Mouse (Mus musculus): ENCODE measurements at regions not wholly inside any gene's neighbourhood (a gene's known extent, or its start where the extent isn't known, plus 50 kb on each side); places are given as distances from the start of the nearest gene placed in this dataset.

- Histone ChIP-seq H3K4me1 (replicated peaks; ENCODE audit: low read depth, low read length) (no peaks in the 10 kb centered on the region; the same call in 1 of the 2 replicates), H3K4me3 (replicated peaks; ENCODE audit: low read length) (no peak overlapping the region), H3K36me3 (ENCODE audit: insufficient read depth, low read length) (no peaks in the 10 kb centered on the region), H3K27me3 (ENCODE audit: insufficient read depth, low read length) (no peaks in the 10 kb centered on the region), H3K9me3 (ENCODE audit: low read length) (no peaks in the 10 kb centered on the region)
- TF ChIP-seq NANOG (IDR thresholded peaks at IDR 0.05; ENCODE audit: borderline replicate concordance, low read length) (no peak), CTCF (conservative IDR thresholded peaks at IDR 0.05; ENCODE audit: low read length) (no peak), POU5F1 (IDR thresholded peaks at IDR 0.05; ENCODE audit: borderline replicate concordance, low read length) (no peak)
These were observed 257.7 kb downstream of the Lmo4 start for GRCm38 (mm10) chr3:143947079-143947937.

- Histone ChIP-seq H3K4me1 (replicated peaks; ENCODE audit: low read depth, low read length) (no peaks in the 10 kb centered on the region), H3K9me3 (ENCODE audit: low read length) (no peaks in the 10 kb centered on the region), H3K4me3 (replicated peaks; ENCODE audit: low read length) (no peak overlapping the region), H3K27me3 (ENCODE audit: insufficient read depth, low read length) (no peaks in the 10 kb centered on the region), H3K36me3 (ENCODE audit: insufficient read depth, low read length) (no peaks in the 10 kb centered on the region)
- no peak for TF ChIP-seq POU5F1 (IDR thresholded peaks at IDR 0.05; ENCODE audit: borderline replicate concordance, low read length)
- TF ChIP-seq NANOG (IDR thresholded peaks at IDR 0.05; ENCODE audit: borderline replicate concordance, low read length) = no peak
- TF ChIP-seq CTCF (conservative IDR thresholded peaks at IDR 0.05; ENCODE audit: low read length) = no peak
These were observed 265.8 kb downstream of the Lmo4 start for GRCm38 (mm10) chr3:143939068-143939709.

GRCm38 (mm10) chr3:143925322-143925721 lies 279.7 kb downstream of the Lmo4 start:
- no peaks in the 10 kb centered on the region for H3K9me3 ChIP-seq (ENCODE audit: low read length)
- H3K4me3 ChIP-seq (replicated peaks; ENCODE audit: low read length) = no peak overlapping the region
- no peaks in the 10 kb centered on the region for H3K4me1 ChIP-seq (replicated peaks; ENCODE audit: low read depth, low read length)
- H3K36me3 ChIP-seq (ENCODE audit: insufficient read depth, low read length) = no peaks in the 10 kb centered on the region
- no peaks in the 10 kb centered on the region for H3K27me3 ChIP-seq (ENCODE audit: insufficient read depth, low read length)
- TF ChIP-seq POU5F1 (IDR thresholded peaks at IDR 0.05; ENCODE audit: borderline replicate concordance, low read length) (no peak), NANOG (IDR thresholded peaks at IDR 0.05; ENCODE audit: borderline replicate concordance, low read length) (no peak), CTCF (conservative IDR thresholded peaks at IDR 0.05; ENCODE audit: low read length) (peak; percentile 56)

GRCm38 (mm10) chr3:143919744-143920143 lies 285.3 kb downstream of the Lmo4 start:
- Histone ChIP-seq H3K27me3 (ENCODE audit: insufficient read depth, low read length) (no peaks in the 10 kb centered on the region), H3K9me3 (ENCODE audit: low read length) (no peaks in the 10 kb centered on the region), H3K4me3 (replicated peaks; ENCODE audit: low read length) (no peak overlapping the region), H3K4me1 (replicated peaks; ENCODE audit: low read depth, low read length) (no peaks in the 10 kb centered on the region), H3K36me3 (ENCODE audit: insufficient read depth, low read length) (no peaks in the 10 kb centered on the region)
- TF ChIP-seq POU5F1 (IDR thresholded peaks at IDR 0.05; ENCODE audit: borderline replicate concordance, low read length) (no peak), CTCF (conservative IDR thresholded peaks at IDR 0.05; ENCODE audit: low read length) (no peak), NANOG (IDR thresholded peaks at IDR 0.05; ENCODE audit: borderline replicate concordance, low read length) (no peak)

GRCm38 (mm10) chr3:143914341-143915217 lies 290.4 kb downstream of the Lmo4 start:
- no peak overlapping the region for H3K4me3 ChIP-seq (replicated peaks; ENCODE audit: low read length)
- H3K27me3 ChIP-seq (ENCODE audit: insufficient read depth, low read length) = no peaks in the 10 kb centered on the region
- no peaks in the 10 kb centered on the region for H3K9me3 ChIP-seq (ENCODE audit: low read length)
- H3K36me3 ChIP-seq (ENCODE audit: insufficient read depth, low read length) = no peaks in the 10 kb centered on the region
- no peaks in the 10 kb centered on the region for H3K4me1 ChIP-seq (replicated peaks; ENCODE audit: low read depth, low read length)
- TF ChIP-seq NANOG (IDR thresholded peaks at IDR 0.05; ENCODE audit: borderline replicate concordance, low read length) = no peak
- no peak for TF ChIP-seq CTCF (conservative IDR thresholded peaks at IDR 0.05; ENCODE audit: low read length)
- TF ChIP-seq POU5F1 (IDR thresholded peaks at IDR 0.05; ENCODE audit: borderline replicate concordance, low read length) = no peak

GRCm38 (mm10) chr3:143913044-143913574 lies 291.9 kb downstream of the Lmo4 start:
- TF ChIP-seq NANOG (IDR thresholded peaks at IDR 0.05; ENCODE audit: borderline replicate concordance, low read length) (no peak), CTCF (conservative IDR thresholded peaks at IDR 0.05; ENCODE audit: low read length) (no peak), POU5F1 (IDR thresholded peaks at IDR 0.05; ENCODE audit: borderline replicate concordance, low read length) (no peak)
- H3K4me3 ChIP-seq (replicated peaks; ENCODE audit: low read length) = no peak overlapping the region
- no peaks in the 10 kb centered on the region for H3K36me3 ChIP-seq (ENCODE audit: insufficient read depth, low read length)
- H3K4me1 ChIP-seq (replicated peaks; ENCODE audit: low read depth, low read length) = no peaks in the 10 kb centered on the region
- no peaks in the 10 kb centered on the region for H3K9me3 ChIP-seq (ENCODE audit: low read length)
- H3K27me3 ChIP-seq (ENCODE audit: insufficient read depth, low read length) = no peaks in the 10 kb centered on the region

- Histone ChIP-seq H3K9me3 (ENCODE audit: low read length) (no peaks in the 10 kb centered on the region), H3K36me3 (ENCODE audit: insufficient read depth, low read length) (no peaks in the 10 kb centered on the region), H3K4me1 (replicated peaks; ENCODE audit: low read depth, low read length) (no peaks in the 10 kb centered on the region), H3K27me3 (ENCODE audit: insufficient read depth, low read length) (no peaks in the 10 kb centered on the region), H3K4me3 (replicated peaks; ENCODE audit: low read length) (no peak overlapping the region)
- no peak for TF ChIP-seq CTCF (conservative IDR thresholded peaks at IDR 0.05; ENCODE audit: low read length)
- no peak for TF ChIP-seq POU5F1 (IDR thresholded peaks at IDR 0.05; ENCODE audit: borderline replicate concordance, low read length)
- no peak for TF ChIP-seq NANOG (IDR thresholded peaks at IDR 0.05; ENCODE audit: borderline replicate concordance, low read length)
These were observed 292.6 kb downstream of the Lmo4 start for GRCm38 (mm10) chr3:143912433-143912832.

GRCm38 (mm10) chr3:143909341-143909740 lies 295.7 kb downstream of the Lmo4 start:
- Histone ChIP-seq H3K36me3 (ENCODE audit: insufficient read depth, low read length) (no peaks in the 10 kb centered on the region), H3K27me3 (ENCODE audit: insufficient read depth, low read length) (no peaks in the 10 kb centered on the region), H3K4me1 (replicated peaks; ENCODE audit: low read depth, low read length) (no peaks in the 10 kb centered on the region), H3K9me3 (ENCODE audit: low read length) (no peaks in the 10 kb centered on the region), H3K4me3 (replicated peaks; ENCODE audit: low read length) (no peak overlapping the region)
- TF ChIP-seq NANOG (IDR thresholded peaks at IDR 0.05; ENCODE audit: borderline replicate concordance, low read length) (no peak), CTCF (conservative IDR thresholded peaks at IDR 0.05; ENCODE audit: low read length) (no peak), POU5F1 (IDR thresholded peaks at IDR 0.05; ENCODE audit: borderline replicate concordance, low read length) (no peak)
